Mouse (Mus musculus) neural tube, embryonic 14.5 days (tissue): ENCODE results near the gene 1700056E22Rik. TPM values are rescaled to one million over a fixed set of nuclear protein-coding genes. Genes with fewer than 3 reads are reported as not detected.

Experiments
- ATAC-seq: fragments of 200-750 bp; cut with Nextera tagmentation; 2 replicates; pipeline ENCODE4 v1.8.0; 2017; ENCODE audit warnings: low read depth, mild to moderate bottlenecking, moderate TSS enrichment, moderate library complexity
- H3K27ac ChIP-seq: fragments of 300-500 bp; sonication (generic); 2 replicates; pipeline ENCODE4 v1.5.1; 2014; ENCODE audit warnings: low read depth, mild to moderate bottlenecking, control low read depth, low read length, moderate library complexity, mixed read lengths
- H3K27me3 ChIP-seq: fragments of 300-500 bp; sonication (generic); 2 replicates; pipeline ENCODE4 v1.6.1; 2014; ENCODE audit warnings: low read length; ENCODE audit not compliant: control insufficient read depth, insufficient read depth
- H3K36me3 ChIP-seq: fragments of 300-500 bp; sonication (generic); 2 replicates; pipeline ENCODE4 v1.6.1; 2014; ENCODE audit warnings: low read length, mixed read lengths; ENCODE audit not compliant: control insufficient read depth, insufficient read depth
- H3K4me1 ChIP-seq: fragments of 300-500 bp; sonication (generic); 2 replicates; pipeline ENCODE4 v1.6.1; 2014; ENCODE audit warnings: low read length; ENCODE audit not compliant: control insufficient read depth, insufficient read depth
- H3K4me2 ChIP-seq: fragments of 300-500 bp; sonication (generic); 2 replicates; pipeline ENCODE4 v1.6.1; 2014; ENCODE audit warnings: mild to moderate bottlenecking, low read depth, low read length, control low read depth
- H3K4me3 ChIP-seq: fragments of 300-500 bp; sonication (generic); 2 replicates; pipeline ENCODE4 v1.5.1; 2014; ENCODE audit warnings: low read depth, low read length, control low read depth, mixed read lengths
- H3K9ac ChIP-seq: fragments of 300-500 bp; sonication (generic); replicated peaks from 2 replicates; pipeline ENCODE4 v1.6.1; 2014; ENCODE audit warnings: low read depth, mild to moderate bottlenecking, control low read depth, low read length, mixed read lengths
- H3K9me3 ChIP-seq: fragments of 300-500 bp; sonication (generic); 2 replicates; pipeline ENCODE4 v1.6.1; 2016; ENCODE audit warnings: low read length; ENCODE audit not compliant: control insufficient read depth
- WGBS: fragments of 180-500 bp; shearing (Covaris S2); extraction: QIAGEN DNeasy Blood & Tissue Kit; methylation state at CpG from one replicate; pipeline ENCODE4 v1.1.7; 2014; 5-methylcytosine and 5-hydroxymethylcytosine counted together
- polyA plus RNA-seq: library from polyadenylated mRNA; unstranded; fragments of >200 nt; fragmentation: Nextera tagmentation; extraction: Ambion mirVana; gene quantifications from 2 replicates; pipeline ENCODE4 v1.2.1, GENCODE M21; 2014

The 1700056E22Rik gene
- polyA plus RNA-seq, 1 experiment from 2014 or later: 0.80 TPM

DNA sequence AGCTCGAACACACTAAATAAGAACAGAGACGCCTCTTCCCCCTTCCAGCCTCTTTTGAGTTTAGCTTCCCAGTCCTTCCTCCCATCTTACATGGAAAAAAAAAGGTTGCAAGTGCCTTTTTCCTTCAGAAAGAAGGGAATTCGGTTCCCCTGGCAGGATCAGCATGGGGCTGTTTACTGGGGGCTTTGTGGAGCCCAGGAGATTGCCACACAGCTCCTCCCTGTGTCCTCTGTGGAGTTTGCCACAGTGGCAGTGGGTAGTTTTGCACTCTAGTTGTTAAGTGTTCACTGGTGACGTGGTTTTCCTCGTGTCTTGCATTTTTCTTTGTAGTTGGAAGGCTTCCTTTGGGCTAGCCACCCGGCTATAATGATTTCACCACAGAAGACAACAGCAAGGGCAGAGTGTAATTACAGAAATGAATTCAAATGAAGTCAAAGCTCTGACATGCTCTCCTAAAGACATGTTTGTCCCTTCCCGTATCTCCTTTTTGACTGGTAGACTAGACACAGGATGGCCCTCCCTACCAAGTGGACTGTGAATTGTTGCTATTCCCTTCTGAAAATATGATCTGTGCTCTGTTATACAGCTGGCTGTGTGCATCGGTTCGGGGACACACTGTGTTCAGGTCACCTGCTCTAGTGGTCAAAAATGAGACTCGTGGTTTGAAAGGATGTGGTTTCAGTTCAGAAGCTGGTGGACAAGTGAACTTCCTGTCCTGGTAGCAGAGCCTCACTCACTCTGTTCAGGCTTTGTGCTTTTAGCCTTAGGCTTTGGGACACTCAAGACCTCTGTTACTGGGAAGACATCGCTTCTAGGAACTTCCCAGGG, 32.6 kb upstream of the 1700056E22Rik start:
- H3K9me3 ChIP-seq: no peaks in the 10 kb centered on the region
- H3K36me3 ChIP-seq: 0 out of 2 replicates have a peak, but pooled peaks cover under 1% of the 10 kb centered on the region
- no peak overlapping the region for H3K4me3 ChIP-seq
- 52% methylated on average over 11 of the region's 11 CpGs for WGBS
- peak; percentile 69 for ATAC-seq
- H3K27me3 ChIP-seq: no peaks in the 10 kb centered on the region
- H3K27ac ChIP-seq: 0 out of 2 replicates have a peak overlapping the region, but pooled peaks have one; percentile 4
- no peak overlapping the region; the same call in 1 of the 2 replicates for H3K9ac ChIP-seq
- H3K4me2 ChIP-seq: no peak overlapping the region
- no peaks in the 10 kb centered on the region for H3K4me1 ChIP-seq

DNA sequence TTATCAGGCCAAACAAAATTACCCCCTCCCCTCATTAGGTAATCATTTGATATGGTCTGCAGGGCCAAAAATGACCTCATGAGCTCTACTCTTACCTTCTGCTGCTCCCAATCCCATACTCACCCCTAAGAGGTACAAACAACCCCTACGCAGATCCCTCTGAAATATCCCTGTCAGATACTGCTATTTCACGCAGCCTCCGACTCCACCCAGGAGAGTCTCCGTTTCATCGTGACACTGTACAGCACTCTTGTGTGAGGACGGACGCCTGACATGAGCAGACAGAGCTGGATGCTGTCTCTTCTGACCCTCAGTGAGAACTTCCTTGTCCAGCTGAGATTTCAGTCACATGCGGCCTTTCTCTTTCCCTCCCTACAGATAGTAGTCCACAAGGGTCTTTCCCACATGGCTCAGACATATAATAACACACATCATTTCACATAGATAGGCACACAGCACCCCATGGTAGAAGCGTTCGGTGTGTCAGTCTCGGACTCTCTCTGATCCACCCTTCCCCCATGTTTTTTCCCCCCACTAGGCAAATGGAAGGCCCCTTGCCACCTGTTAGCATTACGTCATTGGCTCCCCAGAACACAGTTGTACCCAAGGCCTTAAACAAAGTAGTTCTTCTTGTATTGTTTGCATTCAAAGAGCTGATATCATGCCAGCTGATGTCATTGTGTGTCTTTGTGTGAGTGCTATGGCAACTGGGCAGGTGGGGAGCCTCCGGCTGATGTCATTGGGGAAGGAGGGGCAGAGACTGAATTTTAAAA, 31.7 kb upstream of the 1700056E22Rik start:
- H3K4me3 ChIP-seq: no peak overlapping the region
- no peak overlapping the region; the same call in 1 of the 2 replicates for H3K27ac ChIP-seq
- H3K27me3 ChIP-seq: no peaks in the 10 kb centered on the region
- H3K4me1 ChIP-seq: no peaks in the 10 kb centered on the region
- H3K36me3 ChIP-seq: no peaks in the 10 kb centered on the region
- H3K9ac ChIP-seq: no peak overlapping the region
- 61% methylated on average over 13 of the region's 13 CpGs for WGBS
- ATAC-seq: peak; percentile 89
- H3K9me3 ChIP-seq: no peaks in the 10 kb centered on the region
- H3K4me2 ChIP-seq: no peak overlapping the region

DNA sequence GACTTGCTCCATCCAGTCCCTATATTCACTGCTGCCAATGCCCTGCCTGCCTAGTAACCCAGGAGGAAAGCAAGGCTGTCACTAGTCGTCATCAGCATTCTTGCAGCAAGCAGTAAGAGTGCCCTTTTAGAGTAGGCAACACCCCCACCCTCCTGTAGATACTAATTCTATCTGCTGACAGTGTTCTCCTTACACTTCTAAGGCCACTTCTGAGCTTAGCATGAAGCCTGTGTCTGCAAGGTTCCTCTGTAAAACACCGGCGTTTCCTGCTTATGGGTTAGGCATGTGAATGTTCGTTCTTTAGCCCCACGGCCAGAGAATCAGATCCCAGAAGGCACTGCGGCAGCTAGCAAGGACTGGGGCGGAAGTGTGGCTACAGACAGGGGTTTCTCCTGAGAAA, 30.2 kb upstream of the 1700056E22Rik start:
- Histone ChIP-seq H3K9me3 (no peaks in the 10 kb centered on the region), H3K27me3 (no peaks in the 10 kb centered on the region), H3K36me3 (no peaks in the 10 kb centered on the region), H3K9ac (no peak overlapping the region), H3K4me2 (no peak overlapping the region), H3K4me3 (no peak overlapping the region), H3K4me1 (no peaks in the 10 kb centered on the region), H3K27ac (no peak overlapping the region)
- WGBS: 80% methylated on average over 7 of the region's 7 CpGs
- ATAC-seq: no peak

DNA sequence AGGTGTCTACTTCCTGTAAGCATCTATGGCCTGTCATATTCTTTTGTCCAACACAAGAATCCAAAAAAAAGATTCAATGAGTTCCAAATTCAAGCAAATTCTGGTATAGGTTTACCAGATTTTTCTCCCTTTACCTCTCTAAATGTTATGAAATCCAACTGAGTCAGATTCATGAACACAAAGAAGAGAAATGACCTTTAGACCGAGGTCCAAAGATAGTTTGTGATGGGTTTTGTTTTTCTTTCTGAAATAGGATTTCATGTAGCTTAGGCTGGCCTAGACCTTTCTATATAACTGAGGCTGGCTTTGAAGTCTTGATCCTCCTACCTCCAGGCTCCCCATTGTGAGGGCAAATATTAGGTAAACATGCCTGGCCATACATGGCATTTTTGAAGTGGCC, 27.8 kb upstream of the 1700056E22Rik start:
- Histone ChIP-seq H3K4me1 (no peaks in the 10 kb centered on the region), H3K4me2 (no peak overlapping the region), H3K27me3 (no peaks in the 10 kb centered on the region), H3K36me3 (no peaks in the 10 kb centered on the region), H3K4me3 (no peak overlapping the region), H3K9me3 (no peaks in the 10 kb centered on the region), H3K9ac (no peak overlapping the region), H3K27ac (no peak overlapping the region)
- ATAC-seq: no peak
- 88% methylated on average over 1 of the region's 1 CpGs for WGBS

DNA sequence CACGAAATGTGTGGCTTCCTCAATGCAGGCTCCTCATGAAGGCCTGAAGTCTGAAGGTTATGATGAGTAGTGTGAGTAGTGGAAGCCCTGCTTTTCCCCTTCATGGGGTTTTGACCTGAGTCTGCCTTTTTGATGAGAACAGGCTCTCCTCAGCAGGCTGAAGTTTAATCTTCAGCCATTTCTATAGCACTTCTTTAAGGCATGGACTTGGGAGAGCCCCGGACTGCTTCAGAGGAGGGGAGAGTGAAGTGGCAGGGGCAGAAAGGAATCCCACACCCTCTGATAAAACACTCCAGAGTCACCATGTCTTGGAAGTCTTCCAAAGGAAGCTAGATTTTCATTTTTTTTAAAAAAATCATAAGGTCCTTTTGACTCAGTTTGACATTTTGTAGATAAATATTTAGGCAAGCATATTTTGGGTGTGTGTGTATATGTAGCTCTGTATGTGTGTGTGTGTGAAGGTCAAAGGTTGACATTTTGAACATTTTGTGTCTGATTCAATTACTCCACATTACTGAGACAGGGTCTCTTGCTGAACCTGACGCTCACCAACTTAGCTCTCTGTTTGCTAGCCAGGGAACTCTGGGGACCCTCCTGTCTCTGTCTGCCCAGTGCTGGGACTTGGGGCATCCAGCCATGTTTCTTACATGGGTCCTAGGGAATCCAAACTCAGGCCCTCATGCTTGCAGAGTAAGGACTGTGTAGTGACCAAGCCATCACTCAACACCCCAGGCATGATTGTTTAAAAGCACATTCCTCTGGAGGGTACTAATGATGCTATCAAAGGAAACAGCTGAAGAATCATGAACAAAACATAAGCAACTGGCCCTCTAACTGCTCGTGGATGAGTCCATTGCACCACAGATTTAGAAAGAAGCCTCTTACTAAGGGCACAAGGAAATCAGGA, 27.0 kb upstream of the 1700056E22Rik start:
- no peaks in the 10 kb centered on the region for H3K36me3 ChIP-seq
- H3K4me3 ChIP-seq: no peak overlapping the region
- 71% methylated on average over 4 of the region's 4 CpGs for WGBS
- H3K27me3 ChIP-seq: no peaks in the 10 kb centered on the region
- H3K9ac ChIP-seq: no peak overlapping the region
- ATAC-seq: no peak
- H3K4me2 ChIP-seq: no peak overlapping the region
- no peaks in the 10 kb centered on the region for H3K9me3 ChIP-seq
- H3K27ac ChIP-seq: no peak overlapping the region
- no peaks in the 10 kb centered on the region for H3K4me1 ChIP-seq

DNA sequence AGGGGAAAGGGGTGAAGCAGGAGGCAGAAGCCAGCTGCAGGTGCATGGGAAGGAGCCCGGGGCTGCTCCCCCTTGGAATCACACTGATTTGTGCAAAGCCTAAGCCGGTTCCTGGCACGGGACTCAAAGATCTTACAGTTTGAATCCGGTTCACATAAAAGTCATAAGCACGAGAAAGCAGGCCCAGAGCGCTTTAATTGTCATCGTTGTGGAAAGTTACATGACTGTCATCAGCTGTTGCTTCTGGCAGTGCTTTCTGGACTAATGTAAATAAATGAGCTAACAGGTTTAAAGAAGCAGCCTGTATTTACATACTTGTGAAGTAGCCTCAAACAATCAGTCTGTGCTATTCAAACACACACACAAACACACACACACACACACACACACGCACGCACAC, 26.3 kb upstream of the 1700056E22Rik start:
- WGBS: 73% methylated on average over 9 of the region's 9 CpGs
- no peaks in the 10 kb centered on the region for H3K36me3 ChIP-seq
- H3K4me3 ChIP-seq: no peak overlapping the region
- ATAC-seq: no peak
- no peak overlapping the region for H3K9ac ChIP-seq
- H3K4me2 ChIP-seq: no peak overlapping the region
- no peaks in the 10 kb centered on the region for H3K9me3 ChIP-seq
- H3K27ac ChIP-seq: no peak overlapping the region
- H3K27me3 ChIP-seq: no peaks in the 10 kb centered on the region
- no peaks in the 10 kb centered on the region for H3K4me1 ChIP-seq

DNA sequence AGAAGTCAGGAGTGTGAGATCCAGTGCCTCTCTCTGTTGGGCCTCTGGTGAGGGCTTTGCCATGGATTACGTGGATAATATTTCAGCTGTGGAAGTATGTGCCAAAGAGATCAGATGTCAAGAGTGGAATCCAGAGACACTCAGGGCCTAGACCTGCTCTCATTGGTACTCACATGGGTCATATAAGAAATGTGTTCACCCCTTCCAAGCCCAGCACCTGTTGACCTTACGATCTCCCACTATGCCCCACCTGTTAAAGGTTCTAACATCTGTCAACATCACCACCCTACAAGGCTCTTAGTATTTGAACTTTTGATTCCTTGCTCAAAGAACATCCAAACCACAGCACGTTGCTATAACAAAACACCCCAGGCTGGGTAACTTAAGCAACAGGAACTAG, 25.7 kb upstream of the 1700056E22Rik start:
- ATAC-seq: no peak
- Histone ChIP-seq H3K4me2 (no peak overlapping the region), H3K4me1 (no peaks in the 10 kb centered on the region), H3K9me3 (no peaks in the 10 kb centered on the region), H3K27ac (no peak overlapping the region), H3K27me3 (no peaks in the 10 kb centered on the region), H3K4me3 (no peak overlapping the region), H3K9ac (no peak overlapping the region), H3K36me3 (no peaks in the 10 kb centered on the region)
- WGBS: 95% methylated on average over 3 of the region's 3 CpGs

DNA sequence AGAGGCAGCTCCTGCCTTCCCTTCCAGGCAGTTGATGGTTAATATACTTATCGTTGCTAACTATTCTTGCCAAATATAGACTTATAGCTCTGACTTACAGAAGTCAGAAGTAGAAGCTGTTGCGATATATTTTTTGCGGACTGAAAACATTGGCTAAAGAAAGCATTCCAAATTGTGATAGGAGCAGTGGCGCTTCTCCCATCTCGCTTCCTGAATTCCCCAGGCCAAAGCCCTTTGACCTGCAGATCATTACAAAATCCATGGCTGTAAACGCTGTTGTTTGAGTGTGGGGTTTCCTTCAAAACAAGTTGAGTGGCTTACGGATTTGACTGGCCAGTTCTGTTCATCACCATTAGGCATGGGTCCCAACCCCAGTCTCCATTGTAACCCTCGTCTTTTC, 24.1 kb upstream of the 1700056E22Rik start:
- no peak overlapping the region for H3K27ac ChIP-seq
- no peaks in the 10 kb centered on the region for H3K27me3 ChIP-seq
- no peak overlapping the region for H3K4me2 ChIP-seq
- no peak overlapping the region for H3K9ac ChIP-seq
- WGBS: 86% methylated on average over 8 of the region's 8 CpGs
- no peaks in the 10 kb centered on the region for H3K9me3 ChIP-seq
- H3K36me3 ChIP-seq: no peaks in the 10 kb centered on the region
- H3K4me1 ChIP-seq: no peaks in the 10 kb centered on the region
- H3K4me3 ChIP-seq: no peak overlapping the region
- no peak for ATAC-seq
